Mouse (Mus musculus) lung, postnatal 14 days (tissue): ENCODE data around the gene Pbrm1.

ENCODE experiments used
- DNase-seq: peaks from one replicate; pipeline ENCODE4 v3.0.0; 2021

Pbrm1 gene

GRCm38 (mm10) chr14:31166827-31167226 lies 147.9 kb downstream of the Pbrm1 start:
- no peak for DNase-seq

DNA sequence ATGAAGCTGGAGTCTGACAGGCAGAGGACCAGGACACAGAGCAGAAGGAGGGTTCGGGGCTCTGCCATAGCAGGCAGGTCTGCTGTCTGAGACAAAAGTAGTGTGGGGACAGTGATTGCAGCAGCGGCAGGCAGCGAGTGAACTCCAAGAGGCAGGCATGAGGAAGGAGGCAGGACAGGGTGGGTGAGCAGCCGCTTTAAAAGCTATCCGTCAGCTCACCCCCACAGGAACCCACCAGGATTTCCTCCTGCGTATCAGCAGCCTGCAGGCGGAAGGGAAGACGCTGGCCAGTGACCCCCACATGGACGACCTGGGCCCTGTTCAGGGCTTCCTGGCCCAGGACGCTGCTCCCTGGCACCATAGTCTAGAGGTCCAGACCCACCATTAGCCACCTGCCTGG lies 149.5 kb downstream of the Pbrm1 start, which contains the start of gene Stab1:
TSS of gene Stab1 (minus strand) at position 217 of the 400 bp plus-strand sequence.
- peak; percentile 59 for DNase-seq

DNA sequence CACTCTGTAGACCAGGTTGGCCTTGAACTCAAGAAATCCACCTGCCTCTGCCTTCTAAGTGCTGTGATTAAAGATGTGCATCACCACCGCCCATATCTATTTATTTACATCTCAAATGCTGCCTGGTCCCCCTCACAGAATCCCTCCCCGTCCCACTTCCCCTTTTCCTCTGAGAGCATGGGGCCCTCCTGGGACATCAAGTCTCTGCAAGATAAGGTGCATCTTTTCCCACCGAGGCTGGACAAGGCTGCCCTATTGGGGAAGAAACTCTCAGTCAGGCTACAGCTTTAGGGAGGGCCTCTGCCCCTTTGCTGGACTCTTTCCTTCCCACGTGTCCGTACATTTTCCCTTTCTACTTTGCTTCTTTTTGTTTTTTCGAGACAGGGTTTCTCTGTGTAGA lies 150.6 kb downstream of the Pbrm1 start:
- no peak for DNase-seq

- DNase-seq: no peak
These were observed 152.0 kb downstream of the Pbrm1 start for GRCm38 (mm10) chr14:31170963-31171362.
